Mouse (Mus musculus): ENCODE measurements around the gene Lingo2. TPM values are rescaled to one million over a fixed set of nuclear protein-coding genes. Genes with fewer than 3 reads are reported as not detected.

Gene Lingo2
- polyA plus RNA-seq, 1 experiment from 2014 or later: 0.40 TPM

DNA sequence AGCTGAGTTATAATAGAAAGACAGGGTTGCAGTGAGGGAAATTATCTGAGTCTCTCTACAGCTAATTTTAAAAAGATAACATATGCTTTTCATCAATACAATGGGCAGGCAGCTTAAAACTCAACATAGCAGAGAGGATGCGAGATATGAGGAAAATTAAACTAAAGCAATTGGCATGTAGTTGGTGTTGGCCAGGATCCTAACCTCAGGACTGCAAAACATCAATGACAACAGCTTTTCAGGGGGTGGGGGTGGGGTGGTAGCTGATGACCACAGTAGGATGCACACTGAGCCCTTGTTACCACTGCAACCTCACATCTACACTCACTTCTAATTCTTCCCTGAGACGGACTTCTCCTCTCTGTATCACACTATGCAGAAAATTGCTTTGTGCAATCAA is 417.7 kb downstream of the Lingo2 start:
- no peaks in the 10 kb centered on the region for H3K27me3 ChIP-seq (replicated peaks; ENCODE audit: control insufficient read depth, insufficient read depth, low read length)
- H3K27ac ChIP-seq (ENCODE audit: low read depth, low read length): no peak overlapping the region
- WGBS: 86% methylated on average over 2 of the region's 2 CpGs
- no peaks in the 10 kb centered on the region for H3K36me3 ChIP-seq (ENCODE audit: control insufficient read depth, insufficient read depth)
- no peak overlapping the region for H3K4me2 ChIP-seq (replicated peaks; ENCODE audit: low read depth)
- H3K9ac ChIP-seq (ENCODE audit: low read depth, low read length): no peak overlapping the region
- no peak for TF ChIP-seq CTCF (IDR thresholded peaks at IDR 0.05; ENCODE audit: low read depth)
- H3K4me3 ChIP-seq (ENCODE audit: low read depth, low read length): no peak overlapping the region
- ATAC-seq: no peak
- H3K4me1 ChIP-seq (replicated peaks; ENCODE audit: control insufficient read depth, insufficient read depth, low read length): no peaks in the 10 kb centered on the region
- no peaks in the 10 kb centered on the region for H3K9me3 ChIP-seq (ENCODE audit: control insufficient read depth)

DNA sequence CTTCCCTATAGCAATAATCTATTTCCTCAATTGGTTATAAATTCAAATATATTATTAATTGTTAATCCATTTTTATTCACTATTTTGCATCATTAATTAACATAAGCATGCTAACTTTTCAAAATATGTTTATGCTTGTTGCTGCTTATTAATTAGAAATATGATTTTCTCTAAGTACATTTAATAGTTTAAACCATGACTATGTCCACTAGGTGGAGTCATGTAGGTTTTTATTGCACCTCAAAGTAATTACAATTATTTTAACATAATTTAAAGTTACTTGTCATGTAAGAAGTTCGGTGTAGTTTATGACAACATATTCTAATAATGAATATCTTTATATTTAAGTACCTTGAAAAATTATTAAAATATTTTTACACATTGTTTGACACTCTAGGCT is 461.3 kb downstream of the Lingo2 start:
- H3K27me3 ChIP-seq (replicated peaks; ENCODE audit: control insufficient read depth, insufficient read depth, low read length): no peaks in the 10 kb centered on the region
- no peak for ATAC-seq

DNA sequence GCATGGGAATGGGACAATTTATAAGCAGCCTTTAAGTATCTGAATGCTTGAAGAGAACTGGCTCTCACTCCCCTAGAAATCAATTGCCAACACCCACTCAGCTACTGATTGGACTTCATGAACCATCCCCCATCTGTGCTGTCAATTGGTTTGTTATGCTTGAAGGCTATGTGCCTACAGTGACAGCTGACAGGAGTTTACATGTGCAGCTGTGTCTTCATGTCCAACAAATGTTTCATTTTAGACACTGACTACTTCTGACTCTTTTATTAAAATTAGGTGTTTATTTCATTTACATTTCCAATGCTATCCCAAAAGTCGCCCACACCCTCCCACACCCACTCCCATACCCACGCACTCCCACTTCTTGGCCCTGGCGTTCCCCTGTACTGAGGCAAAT is 516.3 kb downstream of the Lingo2 start:
- 93% methylated on average over 3 of the region's 3 CpGs for WGBS
- no peaks in the 10 kb centered on the region for H3K27me3 ChIP-seq (replicated peaks; ENCODE audit: control insufficient read depth, insufficient read depth, low read length)

More for the DNA sequence above, 461.3 kb downstream of the Lingo2 start:
- 52% methylated on average over 1 of the region's 1 CpGs for WGBS
- no peaks in the 10 kb centered on the region for H3K9me3 ChIP-seq (ENCODE audit: control insufficient read depth)
- no peak overlapping the region for H3K27ac ChIP-seq (ENCODE audit: low read depth, low read length)
- H3K4me2 ChIP-seq (replicated peaks; ENCODE audit: low read depth): no peak overlapping the region
- no peaks in the 10 kb centered on the region for H3K4me1 ChIP-seq (replicated peaks; ENCODE audit: control insufficient read depth, insufficient read depth, low read length)
- peak; percentile 41 for TF ChIP-seq CTCF (IDR thresholded peaks at IDR 0.05; ENCODE audit: low read depth)
- H3K9ac ChIP-seq (ENCODE audit: low read depth, low read length): no peak overlapping the region
- H3K36me3 ChIP-seq (ENCODE audit: control insufficient read depth, insufficient read depth): no peaks in the 10 kb centered on the region
- H3K4me3 ChIP-seq (ENCODE audit: low read depth, low read length): no peak overlapping the region

DNA sequence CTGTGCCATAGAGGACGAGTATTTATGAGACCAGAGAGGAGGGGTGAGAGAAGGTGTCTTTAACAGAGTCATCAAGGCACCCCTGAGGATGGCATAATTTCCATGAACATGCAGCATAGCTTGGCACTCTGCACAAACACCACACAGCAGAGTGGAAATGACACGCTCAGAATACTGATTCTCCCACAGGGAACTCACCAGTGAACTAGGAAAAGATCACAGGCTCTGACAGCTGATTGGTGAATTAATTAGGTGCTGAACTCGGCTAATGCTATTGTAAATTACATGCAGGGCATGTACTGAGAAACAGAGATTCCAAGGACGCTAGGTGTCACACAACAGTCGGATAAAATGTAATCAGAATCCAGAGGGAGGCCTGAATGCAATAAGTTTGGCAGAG is 525.4 kb downstream of the Lingo2 start:
- no peak for TF ChIP-seq CTCF (IDR thresholded peaks at IDR 0.05; ENCODE audit: low read depth)
- ATAC-seq: no peak
- 56% methylated on average over 5 of the region's 5 CpGs for WGBS
- H3K4me2 ChIP-seq (replicated peaks; ENCODE audit: low read depth): no peak overlapping the region
- no peaks in the 10 kb centered on the region for H3K36me3 ChIP-seq (ENCODE audit: control insufficient read depth, insufficient read depth)
- H3K27ac ChIP-seq (ENCODE audit: low read depth, low read length): no peak overlapping the region
- H3K9ac ChIP-seq (ENCODE audit: low read depth, low read length): no peak overlapping the region
- H3K27me3 ChIP-seq (replicated peaks; ENCODE audit: control insufficient read depth, insufficient read depth, low read length): no peaks in the 10 kb centered on the region
- no peak overlapping the region for H3K4me3 ChIP-seq (ENCODE audit: low read depth, low read length)
- H3K4me1 ChIP-seq (replicated peaks; ENCODE audit: control insufficient read depth, insufficient read depth, low read length): no peaks in the 10 kb centered on the region
- no peaks in the 10 kb centered on the region for H3K9me3 ChIP-seq (ENCODE audit: control insufficient read depth)

More for the DNA sequence above, 516.3 kb downstream of the Lingo2 start:
- no peak overlapping the region for H3K9ac ChIP-seq (ENCODE audit: low read depth, low read length)
- no peaks in the 10 kb centered on the region for H3K36me3 ChIP-seq (ENCODE audit: control insufficient read depth, insufficient read depth)
- H3K27ac ChIP-seq (ENCODE audit: low read depth, low read length): no peak overlapping the region
- no peak overlapping the region for H3K4me3 ChIP-seq (ENCODE audit: low read depth, low read length)
- H3K4me1 ChIP-seq (replicated peaks; ENCODE audit: control insufficient read depth, insufficient read depth, low read length): no peaks in the 10 kb centered on the region
- no peak for ATAC-seq
- H3K4me2 ChIP-seq (replicated peaks; ENCODE audit: low read depth): no peak overlapping the region
- no peaks in the 10 kb centered on the region for H3K9me3 ChIP-seq (ENCODE audit: control insufficient read depth)
- no peak for TF ChIP-seq CTCF (IDR thresholded peaks at IDR 0.05; ENCODE audit: low read depth)

- Histone ChIP-seq H3K4me3 (ENCODE audit: low read depth, low read length) (no peak overlapping the region), H3K9me3 (ENCODE audit: control insufficient read depth) (no peaks in the 10 kb centered on the region), H3K9ac (ENCODE audit: low read depth, low read length) (no peak overlapping the region), H3K36me3 (ENCODE audit: control insufficient read depth, insufficient read depth) (no peaks in the 10 kb centered on the region), H3K4me2 (replicated peaks; ENCODE audit: low read depth) (no peak overlapping the region), H3K27ac (ENCODE audit: low read depth, low read length) (no peak overlapping the region), H3K4me1 (replicated peaks; ENCODE audit: control insufficient read depth, insufficient read depth, low read length) (no peaks in the 10 kb centered on the region), H3K27me3 (replicated peaks; ENCODE audit: control insufficient read depth, insufficient read depth, low read length) (no peaks in the 10 kb centered on the region)
- WGBS: 89% methylated on average over 3 of the region's 3 CpGs
- no peak for ATAC-seq
- TF ChIP-seq CTCF (IDR thresholded peaks at IDR 0.05; ENCODE audit: low read depth): no peak
Observed at GRCm38 (mm10) chr4:36407350-36407749, 544.2 kb downstream of the Lingo2 start.

GRCm38 (mm10) chr4:36368925-36369324 is 582.6 kb downstream of the Lingo2 start:
- Histone ChIP-seq H3K36me3 (ENCODE audit: control insufficient read depth, insufficient read depth) (no peaks in the 10 kb centered on the region), H3K27ac (ENCODE audit: low read depth, low read length) (no peak overlapping the region), H3K27me3 (replicated peaks; ENCODE audit: control insufficient read depth, insufficient read depth, low read length) (no peaks in the 10 kb centered on the region), H3K9ac (ENCODE audit: low read depth, low read length) (no peak overlapping the region), H3K4me2 (replicated peaks; ENCODE audit: low read depth) (no peak overlapping the region), H3K9me3 (ENCODE audit: control insufficient read depth) (no peaks in the 10 kb centered on the region), H3K4me3 (ENCODE audit: low read depth, low read length) (no peak overlapping the region), H3K4me1 (replicated peaks; ENCODE audit: control insufficient read depth, insufficient read depth, low read length) (no peaks in the 10 kb centered on the region)
- no peak for TF ChIP-seq CTCF (IDR thresholded peaks at IDR 0.05; ENCODE audit: low read depth)
- WGBS: 91% methylated on average over 3 of the region's 3 CpGs
- no peak for ATAC-seq

GRCm38 (mm10) chr4:36354401-36354800 is 597.1 kb downstream of the Lingo2 start:
- H3K4me1 ChIP-seq (replicated peaks; ENCODE audit: control insufficient read depth, insufficient read depth, low read length): no peaks in the 10 kb centered on the region
- no peaks in the 10 kb centered on the region for H3K27me3 ChIP-seq (replicated peaks; ENCODE audit: control insufficient read depth, insufficient read depth, low read length)
- no peak for ATAC-seq
- no peaks in the 10 kb centered on the region for H3K9me3 ChIP-seq (ENCODE audit: control insufficient read depth)
- no peak for TF ChIP-seq CTCF (IDR thresholded peaks at IDR 0.05; ENCODE audit: low read depth)
- H3K4me2 ChIP-seq (replicated peaks; ENCODE audit: low read depth): no peak overlapping the region
- H3K4me3 ChIP-seq (ENCODE audit: low read depth, low read length): no peak overlapping the region
- 72% methylated on average over 2 of the region's 2 CpGs for WGBS
- H3K27ac ChIP-seq (ENCODE audit: low read depth, low read length): no peak overlapping the region
- H3K9ac ChIP-seq (ENCODE audit: low read depth, low read length): no peak overlapping the region
- no peaks in the 10 kb centered on the region for H3K36me3 ChIP-seq (ENCODE audit: control insufficient read depth, insufficient read depth)

Measured in intestine, postnatal 0 days (tissue).